Mouse (Mus musculus): ENCODE data around the gene Piwil4.
"Not testable (repeated sequence)": the region's sequence is repeated elsewhere in the genome, so short reads cannot be mapped to it uniquely, and the experiment has no call there.

DNA sequence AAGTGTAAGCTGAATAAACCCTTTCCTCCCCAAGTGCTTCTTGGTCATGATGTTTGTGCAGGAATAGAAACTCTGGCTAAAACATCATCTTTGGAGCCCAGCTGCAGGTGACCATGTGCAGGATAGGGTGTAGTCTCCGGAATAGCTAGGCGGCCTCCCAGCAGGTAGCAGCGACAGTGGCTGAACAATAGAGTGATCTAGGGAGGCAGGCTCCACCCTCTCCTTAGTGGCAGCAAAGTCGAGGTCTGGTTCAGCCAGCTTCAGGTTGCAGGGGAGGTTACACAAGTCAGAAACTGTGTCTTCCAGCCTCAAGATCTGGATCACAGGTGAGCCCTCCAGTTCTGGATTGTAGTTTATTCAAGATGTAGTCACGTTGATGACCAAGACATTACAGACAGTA is 68.6 kb downstream of the Piwil4 start:
- TF ChIP-seq CTCF (IDR thresholded peaks at IDR 0.05; ENCODE audit: low read depth, low read length); POLR2AphosphoS5 (IDR thresholded peaks at IDR 0.05; ENCODE audit: insufficient replicate concordance, low read depth, low read length); GATA2 (IDR thresholded peaks at IDR 0.05; ENCODE audit: borderline replicate concordance, low read depth, low read length): not testable (repeated sequence)

Data from G1E (cell line).